In genomic region chr8:93495330-93495729, GRCm38 (mm10) we compare ENCODE assay signal across 8 mouse cellular contexts. TPM values are rescaled to one million over a fixed set of nuclear protein-coding genes. Genes with fewer than 3 reads are reported as not detected.
DNase-seq lines count a peak whose midpoint lies in the region; ATAC-seq and TF ChIP-seq lines count a peak whose summit lies in the region.

No protein-coding gene starts in this region.

- no peaks in the 10 kb centered on the region for H3K9me3 ChIP-seq in kidney, embryonic 14.5 days (ENCODE audit: control insufficient read depth, low read length)

- H3K9ac ChIP-seq in kidney, embryonic 14.5 days (ENCODE audit: low read depth, low read length), result no peak overlapping the region

- H3K27me3 ChIP-seq in kidney, adult 2 months (replicated peaks; ENCODE audit: control insufficient read depth, insufficient read depth, low read length), result no peaks in the 10 kb centered on the region
- H3K27me3 ChIP-seq in kidney, embryonic 14.5 days (ENCODE audit: control insufficient read depth, insufficient read depth, low read length), result no peaks in the 10 kb centered on the region

- peak; percentile 45 for DNase-seq in kidney, adult 2 months
- peak; percentile 79 for DNase-seq in ZHBTc4 (ENCODE audit: low read depth, low spot score)
- DNase-seq in cerebellum, adult 9-11 months, result peak; percentile 56
- peak; percentile 34 to 44 for DNase-seq in heart, postnatal 36 days
- DNase-seq in left cerebral cortex, postnatal 25 days (ENCODE audit: low spot score in 2 of 2), result peak; percentile 69 to 79
- DNase-seq in right cerebral cortex, postnatal 14 days, result peak; percentile 66
- DNase-seq in thymus, postnatal 14 days, result no peak

- no peak overlapping the region for H3K27ac ChIP-seq in kidney, adult 2 months (ENCODE audit: insufficient read depth, low read depth, low read length)
- no peak overlapping the region for H3K27ac ChIP-seq in kidney, embryonic 14.5 days (ENCODE audit: low read depth, low read length)

- no peaks in the 10 kb centered on the region for H3K36me3 ChIP-seq in kidney, adult 2 months (ENCODE audit: control insufficient read depth, insufficient read depth, low read length)
- no peaks in the 10 kb centered on the region for H3K36me3 ChIP-seq in kidney, embryonic 14.5 days (ENCODE audit: control insufficient read depth, insufficient read depth, low read length)

- H3K4me3 ChIP-seq in kidney, adult 2 months (ENCODE audit: insufficient read depth, low read depth, low read length), result no peak overlapping the region
- no peak overlapping the region for H3K4me3 ChIP-seq in kidney, embryonic 14.5 days (ENCODE audit: low read length)

- TF ChIP-seq CTCF in kidney, adult 2 months (conservative IDR thresholded peaks at IDR 0.05; ENCODE audit: insufficient read depth, insufficient read length, low read depth, low read length), result peak; percentile 96

- no peak for ATAC-seq in kidney, embryonic 14.5 days (ENCODE audit: low FRiP score, low TSS enrichment)

- no peak overlapping the region for H3K4me2 ChIP-seq in kidney, embryonic 14.5 days (replicated peaks; ENCODE audit: low read depth, low read length)

- WGBS in kidney, adult 2 months, result 21% methylated on average over 6 of the region's 6 CpGs
- WGBS in kidney, embryonic 14.5 days, result 21% methylated on average over 6 of the region's 6 CpGs

- intact Hi-C loops in heart, postnatal 36 days (cut with DNase I), result loop anchor here (10.0 kb wide), 1 partner anchor 481 kb away; no protein-coding TSS in a partner anchor
- intact Hi-C loops in left cerebral cortex, postnatal 25 days (cut with DNase I), result loop anchor here (2.0 to 10.0 kb wide), 3 partner anchors 67 to 485 kb away; no protein-coding TSS in a partner anchor

- no peaks in the 10 kb centered on the region for H3K4me1 ChIP-seq in kidney, adult 2 months (ENCODE audit: control insufficient read depth, insufficient read depth, low read length)
- H3K4me1 ChIP-seq in kidney, embryonic 14.5 days (ENCODE audit: control insufficient read depth, insufficient read depth, low read length), result no peaks in the 10 kb centered on the region

- TF ChIP-seq POLR2A in kidney, adult 2 months (IDR thresholded peaks at IDR 0.05; ENCODE audit: low read depth, low read length), result no peak

RNA-seq across cellular contexts. Expression of gene Ces5a, which starts 40.3 kb away (rescaled TPM):
- not detected in 2 replicates for polyA plus RNA-seq in kidney, adult 2 months (2012; rRNA removed)
- not detected in 2 replicates for polyA plus RNA-seq in kidney, embryonic 14.5 days (2014; fragmentation: Nextera tagmentation; extraction: Ambion mirVana)
- total RNA-seq in heart, postnatal 36 days (2021), result under 1 TPM in 1 of 2 experiments, not detected in 1; 0.14 TPM
- total RNA-seq in left cerebral cortex, postnatal 25 days (2021), result 1 to 10 TPM in 1 of 2 experiments, under 1 TPM in 1; 0.89 to 1.2 TPM
